Mouse (Mus musculus) heart, embryonic 16.5 days (tissue): ENCODE measurements around the gene Lin9. TPM values are rescaled to one million over a fixed set of nuclear protein-coding genes. Genes with fewer than 3 reads are reported as not detected.
A peak's percentile ranks its signal among the peaks of the same experiment; 100 is the strongest.
"Not testable (repeated sequence)": the region's sequence is repeated elsewhere in the genome, so short reads cannot be mapped to it uniquely, and the experiment has no call there.

Experiments used
- ATAC-seq: fragments of 200-750 bp; cut with Nextera tagmentation; replicated peaks from 2 replicates; pipeline ENCODE4 v1.8.0; 2017; ENCODE audit warnings: moderate number of reproducible peaks; ENCODE audit not compliant: insufficient read depth, low FRiP score; ENCODE audit errors: extremely low read depth
- H3K27ac ChIP-seq: fragments of 300-500 bp; sonication (generic); 2 replicates; pipeline ENCODE4 v1.5.1; 2014; ENCODE audit warnings: mild to moderate bottlenecking, low read length, control low read depth, moderate library complexity
- H3K27me3 ChIP-seq: fragments of 300-500 bp; sonication (generic); 2 replicates; pipeline ENCODE4 v1.6.1; 2014; ENCODE audit warnings: low read length, mixed read lengths; ENCODE audit not compliant: control insufficient read depth, insufficient read depth
- H3K36me3 ChIP-seq: fragments of 300-500 bp; sonication (generic); 2 replicates; pipeline ENCODE4 v1.6.1; 2014; ENCODE audit not compliant: control insufficient read depth, insufficient read depth
- H3K4me1 ChIP-seq: fragments of 300-500 bp; sonication (generic); 2 replicates; pipeline ENCODE4 v1.6.1; 2014; ENCODE audit warnings: low read length, mixed read lengths; ENCODE audit not compliant: control insufficient read depth, insufficient read depth
- H3K4me2 ChIP-seq: fragments of 300-500 bp; sonication (generic); 2 replicates; pipeline ENCODE4 v1.6.1; 2014; ENCODE audit warnings: low read depth, mild to moderate bottlenecking, control low read depth, low read length
- H3K4me3 ChIP-seq: fragments of 300-500 bp; sonication (generic); 2 replicates; pipeline ENCODE4 v1.5.1; 2014; ENCODE audit warnings: mild to moderate bottlenecking, control low read depth, low read length
- H3K9ac ChIP-seq: fragments of 300-500 bp; sonication (generic); 2 replicates; pipeline ENCODE4 v1.6.1; 2014; ENCODE audit warnings: low read length, control low read depth
- H3K9me3 ChIP-seq: fragments of 300-500 bp; sonication (generic); replicated peaks from 2 replicates; pipeline ENCODE4 v1.6.1; 2016; ENCODE audit warnings: low read length; ENCODE audit not compliant: control insufficient read depth
- WGBS: fragments of 180-500 bp; shearing (Covaris S2); extraction: QIAGEN DNeasy Blood & Tissue Kit; methylation state at CpG from one replicate; pipeline ENCODE4 v1.1.7; 2014; 5-methylcytosine and 5-hydroxymethylcytosine counted together
- polyA plus RNA-seq: library from polyadenylated mRNA; unstranded; fragments of >200 nt; fragmentation: Nextera tagmentation; extraction: Ambion mirVana; gene quantifications from 2 replicates; pipeline ENCODE4 v1.2.1, GENCODE M21; 2015

Gene Lin9
- polyA plus RNA-seq, 1 experiment from 2014 or later = 15.0 TPM

DNA sequence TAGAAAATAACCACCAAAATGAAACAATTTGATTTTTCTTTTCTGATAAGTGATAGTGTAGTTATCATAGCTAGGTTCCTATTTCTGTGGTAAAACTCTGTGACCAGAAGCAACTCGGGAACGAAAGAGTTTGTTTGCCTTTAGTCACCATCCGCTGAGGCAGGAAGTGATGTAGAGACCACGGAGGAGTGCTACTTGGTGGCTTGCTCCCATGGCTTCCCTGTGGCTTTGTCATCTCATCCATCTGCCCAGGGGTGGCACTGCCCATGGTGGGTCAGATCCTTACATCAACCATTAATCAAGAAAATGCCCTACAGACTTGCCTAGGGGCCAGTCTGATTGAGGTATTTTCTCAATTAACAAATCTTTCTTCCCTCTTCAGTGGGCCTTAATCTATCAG is 18.6 kb upstream of the Lin9 start:
- H3K4me2 ChIP-seq = no peak overlapping the region
- peaks cover 4% of the 10 kb centered on the region for H3K9me3 ChIP-seq
- no peaks in the 10 kb centered on the region for H3K36me3 ChIP-seq
- no peak overlapping the region for H3K9ac ChIP-seq
- peaks cover 7% of the 10 kb centered on the region for H3K4me1 ChIP-seq
- ATAC-seq = no peak
- no peak overlapping the region for H3K4me3 ChIP-seq
- H3K27me3 ChIP-seq = no peaks in the 10 kb centered on the region
- H3K27ac ChIP-seq = no peak overlapping the region
- WGBS = 73% methylated on average over 4 of the region's 4 CpGs

DNA sequence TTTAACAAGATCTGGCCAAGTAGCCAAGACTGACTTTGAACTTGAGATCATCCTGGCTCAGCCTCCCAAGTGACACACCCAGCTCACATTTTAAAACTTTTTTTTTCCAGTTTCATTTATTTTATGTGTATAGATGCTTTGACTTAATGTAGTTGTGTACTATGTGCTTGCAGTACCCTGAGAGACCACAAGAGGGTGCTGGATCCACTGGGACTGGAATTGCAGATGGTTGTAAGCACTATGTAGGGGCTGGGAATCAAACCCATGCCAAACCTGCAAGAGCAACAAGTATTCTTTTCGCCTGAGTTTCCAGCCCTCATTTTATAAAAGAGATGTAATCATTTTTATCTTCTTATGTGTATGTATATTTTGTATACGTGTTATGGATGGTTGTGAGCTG is 17.0 kb upstream of the Lin9 start:
- no peaks in the 10 kb centered on the region for H3K27me3 ChIP-seq
- H3K4me3 ChIP-seq = no peak overlapping the region
- 85% methylated on average over 2 of the region's 2 CpGs for WGBS
- peaks cover 4% of the 10 kb centered on the region for H3K9me3 ChIP-seq
- ATAC-seq = no peak
- H3K27ac ChIP-seq = no peak overlapping the region
- H3K9ac ChIP-seq = no peak overlapping the region
- peaks cover 7% of the 10 kb centered on the region for H3K4me1 ChIP-seq
- no peak overlapping the region for H3K4me2 ChIP-seq
- no peaks in the 10 kb centered on the region for H3K36me3 ChIP-seq

DNA sequence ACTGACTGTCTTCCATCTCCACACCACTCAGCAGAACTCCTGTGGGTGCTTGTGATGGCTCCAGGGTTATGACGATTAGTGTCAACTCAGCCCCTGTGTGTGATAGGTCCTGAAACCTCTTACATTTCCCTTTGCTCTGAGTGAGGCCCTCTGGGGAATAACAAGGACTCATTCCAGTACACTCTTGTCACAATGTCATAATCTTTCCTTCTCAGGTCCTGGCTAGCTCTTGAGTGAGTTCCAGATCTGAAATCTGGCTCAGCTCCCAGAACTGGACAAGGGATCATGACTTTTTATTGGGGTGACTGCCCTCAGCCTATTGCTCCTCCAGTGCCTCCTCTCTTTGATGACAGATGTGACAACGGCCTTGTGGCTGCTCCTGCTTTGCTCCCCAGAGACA is 14.8 kb upstream of the Lin9 start:
- Histone ChIP-seq H3K9ac (no peak overlapping the region), H3K27me3 (no peaks in the 10 kb centered on the region), H3K4me3 (no peak overlapping the region), H3K4me2 (no peak overlapping the region), H3K36me3 (no peaks in the 10 kb centered on the region), H3K9me3 (peaks cover 4% of the 10 kb centered on the region), H3K27ac (peak overlapping the region; percentile 87), H3K4me1 (peaks cover 7% of the 10 kb centered on the region)
- ATAC-seq = peak; percentile 89
- 24% methylated on average over 2 of the region's 2 CpGs for WGBS

DNA sequence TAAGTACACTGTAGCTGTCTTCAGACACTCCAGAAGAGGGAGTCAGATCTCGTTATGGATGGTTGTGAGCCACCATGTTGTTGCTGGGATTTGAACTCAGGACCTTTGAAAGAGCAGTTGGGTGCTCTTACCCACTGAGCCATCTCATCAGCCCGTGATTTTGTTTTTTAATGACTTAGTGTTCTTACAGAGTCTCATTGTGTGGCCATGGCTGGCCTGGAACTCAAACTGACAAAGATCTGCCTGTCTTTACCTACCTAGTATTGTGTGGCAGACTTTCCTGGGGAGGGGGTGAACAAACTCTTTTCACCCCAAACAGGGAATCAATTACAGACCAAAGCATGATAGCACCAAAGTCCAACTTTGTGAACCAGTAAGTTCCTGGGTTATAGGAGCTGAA is 3.2 kb upstream of the Lin9 start:
- not testable (repeated sequence) for H3K9ac ChIP-seq, ATAC-seq, H3K4me2 ChIP-seq, H3K4me3 ChIP-seq, H3K27me3 ChIP-seq, H3K9me3 ChIP-seq, H3K36me3 ChIP-seq, H3K27ac ChIP-seq
- peaks cover 15% of the 10 kb centered on the region for H3K4me1 ChIP-seq
- WGBS = 91% methylated on average over 2 of the region's 2 CpGs

DNA sequence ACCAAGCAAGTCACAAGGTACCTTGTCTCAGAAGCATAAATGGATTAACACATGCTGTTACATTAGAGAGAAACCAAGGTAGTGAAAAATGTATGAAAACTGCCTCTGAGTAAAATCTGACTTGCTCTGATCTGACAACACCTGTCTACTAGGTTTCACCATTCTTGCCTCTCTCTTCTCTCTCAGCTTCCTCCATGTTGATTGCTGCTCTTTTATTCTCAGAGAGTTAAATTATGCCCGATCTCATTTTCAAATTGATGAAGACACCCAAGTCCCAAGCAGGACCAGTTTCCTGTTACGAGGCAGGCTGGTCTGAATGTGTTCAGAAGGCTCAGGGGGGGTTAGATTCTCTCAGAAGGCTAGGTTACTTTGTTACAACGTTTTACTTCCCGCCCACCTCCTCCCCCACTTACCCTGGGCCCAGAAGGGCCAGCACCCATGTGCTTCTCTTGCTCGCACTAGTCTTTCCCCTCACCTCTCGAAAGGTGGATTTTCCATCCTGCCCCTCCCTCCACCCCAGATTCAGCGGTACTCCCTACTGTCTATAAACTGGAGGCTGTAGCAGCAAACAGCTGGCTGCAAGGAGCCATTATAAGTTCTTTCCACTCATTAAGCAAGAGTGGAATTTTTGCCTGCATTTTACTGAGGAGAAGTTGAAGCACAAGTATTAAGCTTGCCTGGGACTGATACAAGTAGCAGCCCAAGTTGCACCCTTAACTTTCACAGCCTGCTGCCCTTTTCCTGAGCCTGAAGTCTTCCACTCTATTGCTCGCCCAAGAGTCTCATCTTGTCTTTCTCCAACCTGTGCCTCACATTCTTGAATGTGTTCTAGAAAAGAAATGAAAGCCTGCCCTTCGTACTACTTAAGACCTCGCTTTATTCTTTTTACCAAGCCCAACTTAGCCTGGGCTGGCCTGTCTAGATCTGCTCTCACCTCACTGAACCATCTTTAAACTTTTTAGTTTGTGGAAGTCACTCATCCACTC is 1.2 kb upstream of the Lin9 start:
- Histone ChIP-seq H3K4me1 (peaks cover 15% of the 10 kb centered on the region), H3K36me3 (no peaks in the 10 kb centered on the region), H3K27ac (peak overlapping the region; percentile 92), H3K9ac (peak overlapping the region; percentile 98), H3K4me2 (peak overlapping the region; percentile 82), H3K9me3 (no peaks in the 10 kb centered on the region), H3K27me3 (no peaks in the 10 kb centered on the region), H3K4me3 (peak overlapping the region; percentile 94)
- 64% methylated on average over 10 of the region's 10 CpGs for WGBS
- no peak for ATAC-seq

DNA sequence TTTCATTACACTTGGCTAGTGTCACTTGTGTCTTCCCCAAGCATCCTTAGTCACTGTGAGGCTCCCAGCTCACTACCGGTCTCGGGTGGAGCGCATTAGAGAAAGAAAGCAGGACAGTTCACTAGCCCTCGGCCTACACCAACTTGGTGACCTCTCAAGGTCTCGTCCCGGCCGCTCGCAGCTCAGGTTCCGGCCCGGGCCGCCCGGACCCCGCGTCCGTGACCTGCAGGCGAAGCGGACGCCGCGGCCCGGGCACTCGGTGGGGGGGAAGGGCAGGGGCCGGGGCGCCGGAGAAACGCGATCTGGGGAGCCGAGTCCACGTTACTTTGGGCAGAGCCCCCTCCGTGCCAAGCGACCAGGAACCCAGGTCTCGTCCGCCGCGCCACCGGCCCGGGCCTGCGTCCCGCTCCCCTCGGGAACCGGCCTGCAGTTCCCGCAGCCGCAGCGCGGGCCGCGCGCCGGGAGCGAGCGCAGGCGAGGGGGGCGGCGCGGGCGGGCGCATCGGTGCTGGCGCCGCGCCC is 285 bp upstream of the Lin9 start:
- peak overlapping the region; percentile 98 for H3K9ac ChIP-seq
- H3K4me3 ChIP-seq = peak overlapping the region; percentile 94
- H3K36me3 ChIP-seq = no peaks in the 10 kb centered on the region
- peak overlapping the region; percentile 82 for H3K4me2 ChIP-seq
- H3K4me1 ChIP-seq = peaks cover 15% of the 10 kb centered on the region
- under 1% methylated on average over 51 of the region's 61 CpGs for WGBS
- no peaks in the 10 kb centered on the region for H3K9me3 ChIP-seq
- no peaks in the 10 kb centered on the region for H3K27me3 ChIP-seq
- ATAC-seq = peak; percentile 47
- peak overlapping the region; percentile 92 for H3K27ac ChIP-seq

DNA sequence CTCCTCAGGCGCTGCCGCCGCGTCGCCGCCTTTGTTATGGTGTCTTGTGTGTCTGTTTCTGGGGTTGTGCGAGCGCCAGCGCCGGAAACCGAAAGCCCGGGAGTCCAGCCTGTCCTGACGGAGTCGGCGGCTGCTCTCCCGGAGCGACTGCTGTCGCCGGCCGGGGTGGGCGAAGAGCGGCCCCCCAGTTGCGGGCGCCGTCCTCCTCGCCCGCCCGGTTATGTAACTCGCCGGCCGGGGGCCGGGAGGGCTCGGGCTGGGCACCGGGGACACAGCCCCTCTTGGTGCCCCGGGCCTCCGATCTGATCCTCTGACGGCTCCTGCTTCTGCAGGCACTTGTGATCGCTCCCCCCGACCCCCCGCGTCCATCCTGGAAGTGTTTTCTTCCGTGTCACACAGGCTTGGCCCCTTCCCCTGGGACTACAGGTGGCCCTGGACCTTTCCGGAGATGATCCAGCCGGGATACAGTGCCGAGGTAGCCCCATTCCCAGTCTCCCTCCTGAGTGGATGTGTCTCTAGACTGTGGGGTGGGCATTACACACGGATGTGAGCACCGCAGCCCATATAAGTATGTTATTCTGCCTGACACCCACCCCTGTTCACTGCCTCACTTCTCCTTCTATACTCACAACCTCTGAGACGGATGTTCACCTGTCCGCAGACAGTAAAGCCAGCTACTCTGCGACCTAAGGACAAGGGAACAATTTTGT is 723 bp downstream of the Lin9 start:
- peak overlapping the region; percentile 94 for H3K4me3 ChIP-seq
- peaks cover 15% of the 10 kb centered on the region for H3K4me1 ChIP-seq
- H3K27me3 ChIP-seq = no peaks in the 10 kb centered on the region
- ATAC-seq = peak; percentile 39
- 2% methylated on average over 50 of the region's 50 CpGs for WGBS
- peak overlapping the region; percentile 82 for H3K4me2 ChIP-seq
- peak overlapping the region; percentile 92 for H3K27ac ChIP-seq
- H3K9ac ChIP-seq = peak overlapping the region; percentile 98
- no peaks in the 10 kb centered on the region for H3K9me3 ChIP-seq
- H3K36me3 ChIP-seq = no peaks in the 10 kb centered on the region

DNA sequence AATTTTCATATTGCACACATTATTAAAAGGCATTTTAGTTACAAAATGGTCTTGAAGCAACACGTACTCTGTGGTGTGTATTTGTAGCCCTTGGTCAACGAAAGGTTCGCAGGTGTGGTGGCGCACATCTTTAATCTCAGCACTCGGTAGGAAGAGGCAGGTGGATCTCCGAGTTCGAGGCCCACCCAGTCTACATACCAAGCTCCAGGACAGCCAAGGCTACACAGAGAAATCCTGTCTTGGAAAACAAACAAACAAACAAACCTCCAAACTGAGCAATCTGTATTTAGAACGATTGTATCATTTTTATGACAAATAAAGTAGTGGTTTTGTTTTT is 1.2 kb downstream of the Lin9 start:
- Histone ChIP-seq H3K4me1 (peaks cover 15% of the 10 kb centered on the region), H3K4me2 (peak overlapping the region; percentile 82), H3K36me3 (no peaks in the 10 kb centered on the region), H3K4me3 (peak overlapping the region; percentile 94), H3K9me3 (no peaks in the 10 kb centered on the region), H3K27me3 (no peaks in the 10 kb centered on the region), H3K27ac (no peak overlapping the region), H3K9ac (peak overlapping the region; percentile 98)
- WGBS = 70% methylated on average over 8 of the region's 8 CpGs
- ATAC-seq = no peak

DNA sequence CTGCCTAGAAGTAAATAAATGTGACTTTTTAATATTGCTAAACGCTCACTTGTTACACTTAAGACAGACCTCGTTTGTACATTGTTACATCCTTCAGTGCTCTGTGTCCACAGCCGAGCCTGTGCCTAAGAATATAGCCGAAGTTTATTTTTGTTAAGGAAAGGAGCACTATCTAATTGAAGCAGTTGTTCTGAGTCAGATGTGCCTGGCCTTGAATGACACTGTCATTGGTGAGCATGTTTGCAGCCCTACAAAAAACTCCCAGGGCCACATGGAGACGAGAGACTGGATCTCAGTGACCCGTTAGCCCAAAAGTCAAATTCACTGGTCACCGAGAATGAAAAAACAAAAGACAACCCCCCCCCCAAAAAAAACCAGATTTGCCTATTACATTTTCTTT is 50.3 kb downstream of the Lin9 start:
- peaks cover 30% of the 10 kb centered on the region for H3K36me3 ChIP-seq
- ATAC-seq = no peak
- WGBS = 86% methylated on average over 7 of the region's 7 CpGs
- H3K4me2 ChIP-seq = no peak overlapping the region
- H3K4me3 ChIP-seq = no peak overlapping the region
- no peak overlapping the region for H3K9ac ChIP-seq
- no peaks in the 10 kb centered on the region for H3K4me1 ChIP-seq
- no peak overlapping the region for H3K27ac ChIP-seq
- no peaks in the 10 kb centered on the region for H3K9me3 ChIP-seq
- H3K27me3 ChIP-seq = peaks cover 16% of the 10 kb centered on the region
